ENCODE assay signal across 29 mouse cellular contexts in genomic region chr12:38577141-38577540, GRCm38 (mm10).
DNase-seq lines count a peak whose midpoint lies in the region; ATAC-seq and TF ChIP-seq lines count a peak whose summit lies in the region.
"Had no signal": no experiment of that assay in that cellular context is flagged by ENCODE, and none has a peak within 500 bp of the region (broad histone marks: within the 10 kb centered on the region; RNA-seq: fewer than 3 reads in every experiment).

No protein-coding gene starts in this region.

- peak; percentile 61 to 70 for DNase-seq in cerebellum, postnatal 10 days
- DNase-seq in cerebellum, adult 18-20 months: no peak
- peak; percentile 34 for DNase-seq in hindbrain, postnatal 0 days (ENCODE audit: low spot score)
- peak; percentile 26 for DNase-seq in limb, embryonic 14.5 days (ENCODE audit: low spot score)
- DNase-seq in limb, embryonic 10.5 days (ENCODE audit: low spot score): no peak
- peak; percentile 45 for DNase-seq in midbrain, postnatal 0 days (ENCODE audit: low spot score)
- DNase-seq: adrenal gland, adult 8-10 months; adrenal gland, postnatal 14 days; adrenal gland, postnatal 36 days; B cell, adult 2 months; cerebellum, adult 11-12 months; cerebellum, adult 8-10 months; cerebellum, adult 9-11 months; cerebellum, postnatal 36 days; embryo, embryonic 11 days had no signal

- no peaks in the 10 kb centered on the region for H3K4me1 ChIP-seq in hindbrain, postnatal 0 days (ENCODE audit: insufficient read depth, low read length)
- peaks cover 6% of the 10 kb centered on the region; the same call in 1 of the 2 replicates for H3K4me1 ChIP-seq in hindbrain, embryonic 13.5 days (replicated peaks)
- no peaks in the 10 kb centered on the region for H3K4me1 ChIP-seq in limb, embryonic 14.5 days (ENCODE audit: control insufficient read depth, insufficient read depth, low read length)
- H3K4me1 ChIP-seq in limb, embryonic 10.5 days: no peaks in the 10 kb centered on the region
- H3K4me1 ChIP-seq in midbrain, postnatal 0 days (ENCODE audit: insufficient read depth, low read length): no peaks in the 10 kb centered on the region
- H3K4me1 ChIP-seq in midbrain, embryonic 13.5 days (replicated peaks): peaks cover 6% of the 10 kb centered on the region; the same call in 1 of the 2 replicates
- H3K4me1 ChIP-seq: embryonic facial prominence, embryonic 13.5 days; embryonic facial prominence, embryonic 15.5 days; forebrain, embryonic 10.5 days had no signal

- no peak overlapping the region for H3K4me3 ChIP-seq in hindbrain, postnatal 0 days (ENCODE audit: low read length)
- H3K4me3 ChIP-seq in hindbrain, embryonic 13.5 days: no peak overlapping the region
- no peak overlapping the region for H3K4me3 ChIP-seq in limb, embryonic 14.5 days (replicated peaks; ENCODE audit: low read length)
- no peak overlapping the region for H3K4me3 ChIP-seq in limb, embryonic 10.5 days
- H3K4me3 ChIP-seq in midbrain, postnatal 0 days (ENCODE audit: low read depth, low read length): no peak overlapping the region
- H3K4me3 ChIP-seq in midbrain, embryonic 13.5 days (replicated peaks): no peak overlapping the region
- H3K4me3 ChIP-seq: embryonic facial prominence, embryonic 13.5 days; embryonic facial prominence, embryonic 15.5 days; erythroblast, embryonic 14.5 days; forebrain, embryonic 10.5 days; forebrain, embryonic 12.5 days had no signal

- no peak for TF ChIP-seq POLR2A in limb, embryonic 14.5 days (IDR thresholded peaks at IDR 0.05; ENCODE audit: borderline replicate concordance, extremely low read depth, insufficient read depth, insufficient read length)

- H3K4me2 ChIP-seq in hindbrain, postnatal 0 days (ENCODE audit: low read depth, low read length): no peak overlapping the region
- no peak overlapping the region for H3K4me2 ChIP-seq in hindbrain, embryonic 13.5 days
- H3K4me2 ChIP-seq in limb, embryonic 14.5 days (replicated peaks; ENCODE audit: low read depth, low read length, severe bottlenecking): no peak overlapping the region
- no peak overlapping the region for H3K4me2 ChIP-seq in midbrain, postnatal 0 days (ENCODE audit: low read depth, low read length, poor library complexity, severe bottlenecking)
- H3K4me2 ChIP-seq in midbrain, embryonic 13.5 days (replicated peaks): no peak overlapping the region
- H3K4me2 ChIP-seq: embryonic facial prominence, embryonic 13.5 days; embryonic facial prominence, embryonic 15.5 days; forebrain, embryonic 12.5 days had no signal

- no peaks in the 10 kb centered on the region for H3K36me3 ChIP-seq in hindbrain, postnatal 0 days (ENCODE audit: insufficient read depth, low read length)
- no peaks in the 10 kb centered on the region for H3K36me3 ChIP-seq in hindbrain, embryonic 13.5 days
- H3K36me3 ChIP-seq in limb, embryonic 14.5 days (ENCODE audit: control insufficient read depth, insufficient read depth, low read length): no peaks in the 10 kb centered on the region
- H3K36me3 ChIP-seq in limb, embryonic 10.5 days: no peaks in the 10 kb centered on the region
- H3K36me3 ChIP-seq in midbrain, postnatal 0 days (ENCODE audit: insufficient read depth, low read length): no peaks in the 10 kb centered on the region
- no peaks in the 10 kb centered on the region for H3K36me3 ChIP-seq in midbrain, embryonic 13.5 days
- H3K36me3 ChIP-seq: embryonic facial prominence, embryonic 13.5 days; embryonic facial prominence, embryonic 15.5 days; forebrain, embryonic 10.5 days; forebrain, embryonic 12.5 days; G1E had no signal

- H3K27me3 ChIP-seq in hindbrain, postnatal 0 days (ENCODE audit: insufficient read depth, low read length): no peaks in the 10 kb centered on the region
- H3K27me3 ChIP-seq in hindbrain, embryonic 13.5 days: no peaks in the 10 kb centered on the region
- H3K27me3 ChIP-seq in limb, embryonic 14.5 days (ENCODE audit: control insufficient read depth, insufficient read depth, low read length): no peaks in the 10 kb centered on the region
- H3K27me3 ChIP-seq in limb, embryonic 10.5 days (ENCODE audit: low read depth, poor library complexity, severe bottlenecking): no peaks in the 10 kb centered on the region
- no peaks in the 10 kb centered on the region for H3K27me3 ChIP-seq in midbrain, postnatal 0 days (ENCODE audit: insufficient read depth, low read length)
- no peaks in the 10 kb centered on the region for H3K27me3 ChIP-seq in midbrain, embryonic 13.5 days
- H3K27me3 ChIP-seq: CH12.LX; embryonic facial prominence, embryonic 13.5 days; embryonic facial prominence, embryonic 15.5 days; forebrain, embryonic 12.5 days; Patski had no signal

- no peak overlapping the region for H3K27ac ChIP-seq in hindbrain, postnatal 0 days
- H3K27ac ChIP-seq in hindbrain, embryonic 13.5 days: no peak overlapping the region
- no peak overlapping the region for H3K27ac ChIP-seq in limb, embryonic 14.5 days (replicated peaks; ENCODE audit: low read depth, low read length)
- no peak overlapping the region for H3K27ac ChIP-seq in limb, embryonic 10.5 days
- H3K27ac ChIP-seq in midbrain, postnatal 0 days (ENCODE audit: low read depth, low read length): no peak overlapping the region
- H3K27ac ChIP-seq in midbrain, embryonic 13.5 days: no peak overlapping the region
- H3K27ac ChIP-seq: embryonic facial prominence, embryonic 13.5 days; embryonic facial prominence, embryonic 15.5 days; forebrain, embryonic 10.5 days; forebrain, embryonic 12.5 days had no signal

- TF ChIP-seq CTCF in hindbrain, postnatal 0 days (IDR thresholded peaks at IDR 0.05; ENCODE audit: low read depth): no peak
- no peak for TF ChIP-seq CTCF in midbrain, postnatal 0 days (IDR thresholded peaks at IDR 0.05)

- no peak for ATAC-seq in hindbrain, postnatal 0 days
- ATAC-seq in hindbrain, embryonic 13.5 days (ENCODE audit: low FRiP score): no peak
- no peak for ATAC-seq in limb, embryonic 14.5 days (ENCODE audit: low FRiP score, low read depth)
- ATAC-seq in midbrain, postnatal 0 days (ENCODE audit: low FRiP score): no peak
- ATAC-seq in midbrain, embryonic 13.5 days: no peak
- ATAC-seq: activated CD4-positive, CD25-positive, alpha-beta regulatory T cell, adult 4 months; CD4-positive, CD25-positive, alpha-beta regulatory T cell, adult 4 months; forebrain, embryonic 14.5 days; forebrain, embryonic 16.5 days; Patski had no signal

- H3K9me3 ChIP-seq in hindbrain, postnatal 0 days (ENCODE audit: low read length): no peaks in the 10 kb centered on the region
- no peaks in the 10 kb centered on the region for H3K9me3 ChIP-seq in hindbrain, embryonic 13.5 days
- H3K9me3 ChIP-seq in limb, embryonic 14.5 days (ENCODE audit: control insufficient read depth, low read length): no peaks in the 10 kb centered on the region
- no peaks in the 10 kb centered on the region for H3K9me3 ChIP-seq in limb, embryonic 10.5 days (replicated peaks)
- H3K9me3 ChIP-seq in midbrain, postnatal 0 days (ENCODE audit: low read length): no peaks in the 10 kb centered on the region
- no peaks in the 10 kb centered on the region for H3K9me3 ChIP-seq in midbrain, embryonic 13.5 days
- H3K9me3 ChIP-seq: embryonic facial prominence, embryonic 13.5 days; embryonic facial prominence, embryonic 15.5 days; forebrain, embryonic 10.5 days; forebrain, embryonic 12.5 days; G1E had no signal

- no peak overlapping the region for H3K9ac ChIP-seq in hindbrain, postnatal 0 days (replicated peaks; ENCODE audit: low read length)
- no peak overlapping the region for H3K9ac ChIP-seq in hindbrain, embryonic 13.5 days
- no peak overlapping the region for H3K9ac ChIP-seq in limb, embryonic 14.5 days (ENCODE audit: low read depth, low read length, severe bottlenecking)
- H3K9ac ChIP-seq in midbrain, postnatal 0 days (replicated peaks; ENCODE audit: low read length, poor library complexity, severe bottlenecking): no peak overlapping the region
- no peak overlapping the region for H3K9ac ChIP-seq in midbrain, embryonic 13.5 days (replicated peaks)
- H3K9ac ChIP-seq: embryonic facial prominence, embryonic 13.5 days; embryonic facial prominence, embryonic 15.5 days; forebrain, embryonic 12.5 days had no signal

- 58% methylated on average over 6 of the region's 6 CpGs for WGBS in hindbrain, postnatal 0 days
- WGBS in hindbrain, embryonic 13.5 days: 83% methylated on average over 6 of the region's 6 CpGs
- 64% methylated on average over 6 of the region's 6 CpGs for WGBS in limb, embryonic 14.5 days
- 85% methylated on average over 6 of the region's 6 CpGs for WGBS in limb, embryonic 10.5 days
- whole genome bisulfite sequencing in midbrain, postnatal 0 days: 67% methylated on average over 6 of the region's 6 CpGs
- 81% methylated on average over 6 of the region's 6 CpGs for WGBS in midbrain, embryonic 13.5 days

Comparison
In these comparisons a context has a peak if more than half of its experiments do, and no peak if none do; other contexts are left out.
1. DNase-seq: peak in cerebellum, postnatal 10 days (2 of 2), hindbrain, postnatal 0 days (single experiment), limb, embryonic 14.5 days (single experiment) and midbrain, postnatal 0 days (single experiment); none in cerebellum, adult 18-20 months (0 of 2) and limb, embryonic 10.5 days (single experiment).